Mouse (Mus musculus) cerebellum, postnatal 4 days (tissue): Measurements from ENCODE around the gene Cdc27.

Experiments used
- DNase-seq, 2 experiments: peaks; one replicate each; pipeline ENCODE4 v3.0.0; 2022; ENCODE audit warnings: low spot score in 2 of 2, mixed read lengths in 1 of 2

Gene Cdc27

DNA sequence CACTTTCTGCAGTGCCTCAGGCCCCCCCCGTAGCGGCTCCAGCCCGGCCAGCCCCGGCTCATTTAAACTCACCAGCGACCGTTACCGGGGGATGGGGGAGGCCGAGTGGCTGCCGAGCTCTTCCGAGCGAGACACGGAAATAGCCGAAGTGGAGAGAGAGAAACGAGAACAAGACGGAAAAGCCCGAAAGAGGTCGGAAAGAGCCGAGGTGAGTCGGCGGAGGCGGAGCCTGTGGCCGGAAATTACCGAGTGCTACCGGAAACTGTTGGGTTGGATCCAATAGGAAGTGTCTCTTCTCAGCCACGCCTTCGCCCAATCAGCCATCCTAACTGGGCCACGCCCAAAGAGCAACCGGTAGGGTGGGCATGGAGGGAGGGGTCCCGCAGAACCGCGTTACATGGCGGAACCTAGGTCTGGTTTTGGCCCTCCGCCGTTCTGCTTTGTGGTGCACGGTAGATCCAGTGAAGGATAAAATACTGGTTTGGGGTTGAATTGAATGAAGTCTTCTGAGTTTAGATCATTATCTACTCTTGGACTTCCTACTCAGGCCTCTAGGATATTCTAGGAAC lies at the start of gene Cdc27, which contains the start of gene Myl4:
TSS of gene Cdc27 (minus strand) at position 215 of the 569 bp plus-strand sequence.
TSS of gene Myl4 (plus strand) at position 258 of the 569 bp plus-strand sequence.
- DNase-seq = peak; percentile 100

GRCm38 (mm10) chr11:104599265-104599945 lies 49.0 kb upstream of the Cdc27 start:
- DNase-seq = no peak

DNA sequence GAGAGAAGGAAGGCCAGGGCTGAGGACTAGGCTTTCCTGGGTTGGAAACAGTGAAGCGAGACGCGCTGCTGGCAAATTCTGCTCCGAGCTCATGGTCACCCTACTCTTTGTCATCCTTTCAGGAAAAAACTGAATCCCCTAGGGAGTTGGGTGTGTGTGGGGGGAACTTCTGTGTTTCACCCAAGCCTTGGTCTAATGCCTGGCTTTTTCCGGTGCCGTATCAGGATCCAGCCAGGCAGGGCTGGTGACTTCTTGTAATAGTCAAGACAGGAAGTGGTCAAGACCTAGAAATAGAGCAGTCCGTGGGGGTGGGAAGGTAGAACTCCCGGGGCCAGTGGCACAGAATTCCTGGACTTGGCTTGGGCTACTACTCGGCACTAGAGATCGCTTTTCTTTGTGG lies 45.9 kb upstream of the Cdc27 start:
- no peak for DNase-seq

DNA sequence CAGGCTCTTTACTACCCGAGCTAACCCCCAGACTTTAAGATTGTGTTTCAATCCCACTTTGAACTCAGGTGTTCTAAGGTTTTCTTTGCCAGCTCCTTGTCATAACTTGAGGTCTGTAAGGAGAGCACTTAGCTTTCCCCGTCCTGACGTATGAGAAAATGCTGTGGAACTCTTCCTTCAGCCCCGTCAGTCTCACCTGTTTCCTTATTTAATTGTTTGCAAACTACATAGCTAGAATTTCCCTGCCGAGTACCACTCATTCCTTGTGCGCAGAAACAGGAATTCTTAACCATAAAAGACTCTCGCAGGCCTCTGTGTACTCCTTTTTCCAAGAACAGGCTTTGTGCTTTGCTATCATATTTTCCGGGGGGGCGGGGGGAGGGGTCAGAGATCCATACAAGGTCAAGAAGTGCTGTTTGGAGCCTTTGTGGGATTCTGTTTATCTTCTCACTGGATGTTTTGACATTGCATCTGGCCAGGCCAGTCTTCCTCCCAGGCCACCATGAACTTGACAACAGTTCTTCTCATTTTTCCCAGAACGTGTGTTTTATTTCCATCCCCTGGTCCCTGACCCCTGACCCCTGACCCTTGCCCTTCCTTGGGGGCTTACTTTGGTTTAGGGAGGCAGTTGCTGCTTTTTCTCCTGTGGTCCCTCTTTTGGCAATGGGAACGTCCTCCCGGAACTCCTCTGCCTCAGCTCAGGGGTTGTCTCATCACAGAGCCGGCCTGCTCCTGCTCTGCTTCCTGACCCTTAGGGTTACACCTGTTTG lies 41.8 kb upstream of the Cdc27 start:
- DNase-seq = no peak

- DNase-seq = peak; percentile 60 to 73
These were observed 39.7 kb upstream of the Cdc27 start for GRCm38 (mm10) chr11:104590148-104590547.

DNA sequence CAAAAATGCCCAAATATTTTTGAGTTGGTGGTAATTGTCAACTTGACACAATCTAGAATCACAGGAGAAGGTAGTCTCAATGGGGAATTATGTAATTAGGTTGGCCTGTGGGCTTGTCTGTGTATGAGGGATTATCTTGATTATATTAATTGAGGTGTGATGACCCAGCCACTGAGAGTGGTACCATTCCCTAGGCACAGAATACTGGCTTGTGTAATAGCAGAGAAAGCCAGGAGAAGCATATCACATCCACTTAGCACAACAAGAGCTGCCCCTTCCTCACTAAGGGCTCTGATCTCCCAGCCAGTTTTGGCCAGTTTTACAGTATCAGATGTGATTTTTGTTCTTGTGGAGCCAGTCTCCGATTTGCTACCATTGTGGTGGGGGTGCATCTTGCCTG lies 39.1 kb upstream of the Cdc27 start:
- DNase-seq = no peak

GRCm38 (mm10) chr11:104588513-104588912 lies 38.1 kb upstream of the Cdc27 start:
- DNase-seq = no peak

GRCm38 (mm10) chr11:104587904-104588303 lies 37.5 kb upstream of the Cdc27 start:
- DNase-seq = no peak

DNA sequence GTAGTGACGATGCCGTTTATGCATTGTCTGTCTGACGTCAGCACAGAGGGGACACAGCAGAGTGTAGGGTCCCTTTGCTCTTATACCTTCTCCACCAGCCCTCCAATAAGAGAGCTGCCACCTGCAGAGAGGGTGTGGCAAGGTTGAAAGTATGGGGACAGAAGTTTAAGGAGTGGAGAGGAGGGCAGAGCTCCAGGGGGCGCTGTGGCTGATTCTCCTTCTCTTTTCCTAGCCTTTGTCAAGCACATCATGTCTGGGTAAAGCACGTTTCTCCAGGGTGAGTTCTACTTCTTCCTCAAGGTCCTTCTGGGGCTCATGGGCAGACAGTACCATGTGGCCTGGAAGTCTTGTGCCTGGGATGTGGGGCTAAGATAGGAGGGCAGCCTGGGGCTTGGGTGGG lies 35.1 kb upstream of the Cdc27 start:
- DNase-seq = no peak

DNA sequence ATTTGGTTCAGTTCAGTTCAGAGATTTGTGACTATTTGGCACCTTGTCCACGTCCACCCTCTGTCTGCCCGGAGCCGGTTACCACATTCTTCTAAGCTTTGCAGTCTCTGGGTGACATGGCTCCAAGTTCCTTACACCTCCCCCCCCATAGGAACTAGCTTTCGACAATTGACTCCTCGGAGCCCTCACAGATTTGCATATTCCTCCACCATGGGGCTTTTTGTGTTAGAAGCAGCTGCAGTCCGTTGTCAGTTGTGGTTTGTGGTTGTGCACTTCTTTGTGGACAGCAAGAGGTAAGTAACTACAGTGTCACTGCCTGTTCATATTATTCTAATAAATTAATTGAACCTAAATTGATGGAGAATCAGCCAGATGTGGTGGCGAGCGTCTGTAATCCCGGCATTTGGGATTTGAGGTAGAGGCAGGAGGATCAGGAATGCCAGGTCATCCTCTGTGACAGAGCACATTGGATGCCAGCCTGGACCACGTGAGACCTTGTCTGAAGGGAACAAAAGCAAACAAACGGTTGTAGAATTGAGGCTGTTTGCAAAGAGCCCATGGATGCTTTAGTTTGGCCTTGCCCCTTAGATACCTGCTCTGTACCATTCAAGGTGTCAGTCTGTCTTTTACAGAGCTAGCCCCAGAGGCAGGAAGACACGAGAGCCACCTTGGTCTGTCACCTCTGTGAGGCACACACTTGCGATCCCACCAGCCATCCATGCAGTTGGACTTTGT lies 32.4 kb upstream of the Cdc27 start:
- DNase-seq = no peak

DNA sequence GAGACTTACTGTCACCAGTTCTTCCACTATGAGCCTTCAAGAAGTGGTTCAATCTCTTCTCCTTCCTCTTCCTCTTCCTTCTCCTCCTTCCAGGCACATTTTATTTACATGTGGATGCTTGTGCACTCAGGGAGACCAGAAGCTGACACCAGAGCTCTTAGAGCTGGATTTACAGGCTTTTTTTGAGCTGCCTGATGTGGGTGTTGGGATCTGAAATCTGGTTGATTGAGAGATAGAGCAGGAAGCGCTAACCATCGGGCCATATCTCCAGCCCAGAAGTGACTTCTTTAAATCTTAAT lies 31.8 kb upstream of the Cdc27 start:
- no peak for DNase-seq

DNA sequence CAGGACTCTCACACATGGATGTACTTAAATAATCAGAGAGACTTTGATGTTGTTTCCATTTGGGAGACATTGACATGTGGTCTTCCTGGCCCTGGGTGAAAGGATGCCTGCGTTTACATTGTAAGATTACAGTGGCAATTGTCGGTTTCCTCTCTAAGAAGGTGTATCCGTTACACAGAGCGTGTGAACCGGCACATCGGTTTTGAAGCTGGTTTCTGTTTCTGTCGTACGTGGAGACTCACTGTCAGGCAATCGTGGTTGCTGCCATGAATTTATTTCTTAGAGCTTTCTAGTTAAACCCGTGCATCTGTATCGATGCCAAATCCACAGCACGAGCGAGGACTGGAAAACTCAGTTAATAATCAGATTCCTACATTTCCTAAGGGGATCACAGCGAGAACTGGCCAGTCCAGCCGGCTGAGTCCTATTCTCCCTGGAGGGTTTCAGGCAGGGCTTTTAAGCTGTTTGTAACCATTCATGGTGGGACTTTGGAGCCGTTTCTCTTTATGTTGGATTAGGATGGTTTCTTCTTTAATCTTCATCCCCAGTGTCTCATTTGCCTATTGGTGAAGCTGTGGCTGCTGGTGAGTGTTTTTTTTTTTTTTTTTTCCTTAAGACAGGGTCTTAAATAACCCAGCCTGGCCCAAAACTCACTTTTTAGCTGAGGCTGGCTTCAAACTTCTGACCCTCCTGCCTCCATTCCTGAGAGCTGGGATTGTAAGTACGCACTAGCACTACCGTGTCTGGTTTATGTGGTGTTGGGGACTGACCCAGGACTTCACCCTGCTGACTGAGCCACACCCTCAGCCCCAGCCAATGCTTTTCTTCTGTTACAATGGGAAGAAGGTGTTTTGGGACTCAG lies 31.3 kb upstream of the Cdc27 start:
- DNase-seq = no peak

DNA sequence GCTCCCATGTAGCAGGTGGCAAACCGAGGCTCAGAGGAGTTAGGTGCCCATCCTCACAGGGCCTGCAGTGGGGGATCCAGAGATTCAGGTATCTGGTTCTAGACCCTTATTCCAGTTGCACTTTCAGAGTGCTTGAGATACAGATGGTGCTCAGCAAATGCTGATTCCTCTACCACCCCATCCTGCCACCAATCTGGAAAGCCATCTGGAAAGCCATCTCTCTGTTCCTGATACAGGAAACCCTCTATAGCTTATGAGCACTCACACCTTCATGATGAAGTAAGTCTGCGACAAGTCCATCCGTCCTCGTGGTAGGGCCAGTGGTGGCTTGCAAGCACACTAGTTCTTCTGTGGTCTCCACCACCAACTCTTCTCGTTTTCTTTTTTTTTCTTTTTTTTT lies 30.2 kb upstream of the Cdc27 start:
- DNase-seq = no peak

- no peak for DNase-seq
These were observed 29.7 kb upstream of the Cdc27 start for GRCm38 (mm10) chr11:104580091-104580490.

- DNase-seq = no peak
These were observed 29.2 kb upstream of the Cdc27 start for GRCm38 (mm10) chr11:104579575-104579974.

- DNase-seq = no peak
These were observed 28.7 kb upstream of the Cdc27 start for GRCm38 (mm10) chr11:104579084-104579483.

GRCm38 (mm10) chr11:104578074-104578473 lies 27.7 kb upstream of the Cdc27 start:
- DNase-seq = no peak

- no peak for DNase-seq
These were observed 26.6 kb upstream of the Cdc27 start for GRCm38 (mm10) chr11:104576772-104577612.

- DNase-seq = no peak
These were observed 22.1 kb upstream of the Cdc27 start for GRCm38 (mm10) chr11:104572566-104572965.

GRCm38 (mm10) chr11:104572091-104572490 lies 21.7 kb upstream of the Cdc27 start:
- DNase-seq = no peak
